Mouse (Mus musculus) lung, postnatal 4 days (tissue): ENCODE measurements at regions not wholly inside any gene's neighbourhood (a gene's known extent, or its start where the extent isn't known, plus 50 kb on each side); places are given as distances from the start of the nearest gene placed in this dataset.
A peak's percentile ranks its signal among the peaks of the same experiment; 100 is the strongest.

Experiments
- DNase-seq, 2 experiments: peaks; one replicate each; pipeline ENCODE4 v3.0.0; 2021

DNA sequence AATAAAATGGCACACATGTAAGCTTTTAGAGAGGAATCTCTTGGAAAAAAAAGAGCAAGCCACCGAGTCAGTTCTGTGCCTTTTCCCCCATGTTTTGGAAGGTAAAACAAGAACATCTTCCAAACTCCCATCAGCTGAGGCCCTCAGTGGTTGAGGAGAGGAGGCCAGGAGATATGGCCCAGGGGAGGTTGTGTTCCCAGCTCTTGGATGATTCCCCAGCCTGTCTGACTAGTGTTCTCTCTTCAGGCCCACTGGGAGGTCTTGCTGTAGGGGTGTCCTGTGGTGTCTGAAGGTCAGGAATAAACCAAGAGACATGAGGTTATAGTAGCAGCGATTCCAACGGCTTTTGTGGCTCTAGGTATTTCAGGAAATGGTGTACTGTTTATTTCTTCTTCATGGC, 643.2 kb downstream of the Rnf144a start:
- DNase-seq: no peak

DNA sequence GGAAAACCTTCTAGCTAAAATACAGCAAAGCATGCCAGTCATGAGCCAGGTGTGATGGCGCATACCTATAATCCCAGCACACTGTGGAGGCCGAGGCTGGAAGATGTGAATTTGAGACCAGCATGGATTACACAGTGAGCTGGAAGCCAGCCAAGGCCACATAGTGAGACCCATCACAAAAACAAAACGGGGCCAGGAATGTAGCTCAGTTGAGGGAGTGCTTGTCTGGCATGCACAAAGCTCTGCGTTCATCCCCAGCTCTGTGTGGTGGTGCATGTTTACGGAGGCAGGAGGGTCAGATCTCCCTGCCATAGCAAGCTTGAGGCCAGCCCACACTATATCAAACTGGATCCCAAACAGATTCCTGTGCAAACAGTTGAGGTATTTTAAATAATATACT, 646.4 kb downstream of the Rnf144a start:
- peak; percentile 21 to 43 for DNase-seq

DNA sequence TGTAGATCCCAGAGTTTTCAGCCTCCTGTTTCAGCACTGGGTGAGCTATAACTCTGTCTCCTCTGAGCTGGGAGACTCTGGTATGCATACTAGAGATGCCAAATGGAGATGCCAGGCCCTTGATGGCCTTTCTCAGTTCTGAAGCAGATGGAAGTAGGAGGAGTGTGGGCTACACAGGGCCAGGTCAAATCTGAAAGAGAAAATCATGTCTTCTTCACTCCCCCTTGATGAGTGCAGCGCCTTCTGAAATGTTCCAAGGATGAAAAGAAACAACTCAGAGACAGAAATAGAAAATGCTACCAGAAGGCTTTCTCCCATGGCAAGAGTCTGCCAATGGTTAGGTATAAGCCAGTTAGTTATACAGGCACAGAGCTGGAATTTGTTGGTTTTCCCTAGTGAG, 652.0 kb downstream of the Rnf144a start:
- no peak for DNase-seq

DNA sequence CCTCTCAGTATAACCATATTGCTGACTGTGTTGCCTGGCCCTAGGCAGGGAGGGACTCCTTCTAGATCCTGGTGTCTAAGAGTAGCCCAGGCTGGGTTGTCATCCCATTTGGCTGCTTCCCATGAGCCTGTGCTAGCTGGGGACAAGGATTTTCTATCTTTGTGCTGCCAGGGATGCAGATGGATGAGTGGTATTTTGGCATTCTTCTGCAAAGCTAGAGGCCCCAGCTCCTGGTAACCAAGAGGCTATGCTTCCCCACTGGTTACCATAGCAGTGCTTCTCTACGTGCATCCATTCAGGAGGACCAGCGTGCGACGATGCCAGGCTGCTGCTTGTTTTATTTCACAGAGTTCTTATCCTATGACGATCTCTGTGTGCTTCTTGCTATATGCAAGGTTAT, 658.0 kb downstream of the Rnf144a start:
- DNase-seq: no peak

DNA sequence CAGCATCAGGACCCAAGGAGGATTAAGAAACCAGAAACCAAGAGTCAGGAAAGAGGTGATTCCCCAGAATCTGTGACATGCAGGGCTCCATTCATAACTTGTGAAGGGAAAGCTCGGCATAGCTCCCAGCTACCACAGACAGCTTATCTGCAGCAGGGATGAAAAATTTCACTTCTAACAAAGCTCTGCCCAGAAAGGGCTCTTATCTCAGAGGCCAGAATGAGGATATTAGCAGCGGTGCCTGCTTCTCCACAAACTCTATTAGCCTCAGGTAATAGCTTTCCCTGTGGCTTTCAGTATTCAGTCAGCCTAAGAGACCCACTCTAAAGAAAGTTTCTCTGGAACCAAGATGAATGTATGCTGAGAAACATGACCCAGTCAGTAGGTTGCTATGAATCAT, 636.9 kb upstream of the Id2 start:
- no peak for DNase-seq

DNA sequence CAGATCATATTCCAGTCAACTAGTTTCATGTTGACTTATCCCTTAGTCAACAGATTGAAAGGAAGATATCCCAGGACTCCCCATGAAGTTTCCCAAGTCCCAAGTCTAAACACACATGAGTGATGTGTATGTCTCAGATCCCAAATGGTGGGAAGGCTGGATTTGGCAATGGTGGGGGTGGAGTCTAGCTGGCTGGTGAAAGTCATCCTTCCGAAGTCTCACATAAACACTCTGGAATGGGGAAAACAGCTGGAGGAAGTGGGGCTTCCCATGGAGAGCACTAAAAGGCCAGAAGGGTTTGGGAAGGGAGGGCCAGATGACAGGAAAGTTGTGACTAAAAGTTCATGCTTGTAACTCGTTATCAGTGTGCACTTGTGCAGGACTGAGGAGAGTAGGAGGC, 628.8 kb upstream of the Id2 start:
- peak; percentile 7 to 49 for DNase-seq

DNA sequence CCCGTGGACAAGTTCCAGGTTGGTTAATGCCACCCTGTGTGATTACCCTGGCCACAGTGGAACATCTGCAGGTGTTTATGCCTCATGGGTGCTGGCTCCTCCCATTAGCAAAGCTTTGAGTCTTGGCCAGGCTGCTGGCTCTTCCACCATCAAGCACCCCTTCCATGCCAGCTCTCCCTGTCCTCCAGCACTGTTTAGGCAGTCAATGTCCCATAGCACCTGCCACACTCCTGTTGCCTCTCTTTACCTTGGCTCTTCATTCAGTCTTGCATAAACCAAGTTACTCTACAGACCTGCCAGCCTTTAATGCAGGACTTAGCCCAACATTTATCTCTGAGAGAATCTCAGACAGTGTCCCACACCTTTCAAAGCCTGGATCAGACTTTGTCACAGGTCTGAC, 614.2 kb upstream of the Id2 start:
- DNase-seq: no peak

DNA sequence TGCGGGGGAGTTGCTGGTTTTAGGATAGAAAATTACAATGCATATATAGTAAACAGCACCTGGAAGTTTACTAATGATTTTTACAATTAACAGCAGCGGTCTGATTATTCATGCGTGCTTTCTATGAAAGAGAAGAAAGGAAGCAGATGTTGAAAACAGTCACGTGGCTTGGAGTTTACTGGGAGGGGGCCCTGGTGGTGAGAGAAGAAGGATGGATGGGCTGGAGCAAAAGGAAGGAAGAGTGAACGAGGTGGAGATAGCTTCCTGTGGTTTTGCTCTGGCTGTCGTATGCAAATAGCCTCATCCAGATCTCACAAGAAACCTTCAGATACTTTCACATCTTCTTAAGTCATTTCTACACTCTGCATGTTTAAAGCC, 606.1 kb upstream of the Id2 start:
- DNase-seq: no peak

DNA sequence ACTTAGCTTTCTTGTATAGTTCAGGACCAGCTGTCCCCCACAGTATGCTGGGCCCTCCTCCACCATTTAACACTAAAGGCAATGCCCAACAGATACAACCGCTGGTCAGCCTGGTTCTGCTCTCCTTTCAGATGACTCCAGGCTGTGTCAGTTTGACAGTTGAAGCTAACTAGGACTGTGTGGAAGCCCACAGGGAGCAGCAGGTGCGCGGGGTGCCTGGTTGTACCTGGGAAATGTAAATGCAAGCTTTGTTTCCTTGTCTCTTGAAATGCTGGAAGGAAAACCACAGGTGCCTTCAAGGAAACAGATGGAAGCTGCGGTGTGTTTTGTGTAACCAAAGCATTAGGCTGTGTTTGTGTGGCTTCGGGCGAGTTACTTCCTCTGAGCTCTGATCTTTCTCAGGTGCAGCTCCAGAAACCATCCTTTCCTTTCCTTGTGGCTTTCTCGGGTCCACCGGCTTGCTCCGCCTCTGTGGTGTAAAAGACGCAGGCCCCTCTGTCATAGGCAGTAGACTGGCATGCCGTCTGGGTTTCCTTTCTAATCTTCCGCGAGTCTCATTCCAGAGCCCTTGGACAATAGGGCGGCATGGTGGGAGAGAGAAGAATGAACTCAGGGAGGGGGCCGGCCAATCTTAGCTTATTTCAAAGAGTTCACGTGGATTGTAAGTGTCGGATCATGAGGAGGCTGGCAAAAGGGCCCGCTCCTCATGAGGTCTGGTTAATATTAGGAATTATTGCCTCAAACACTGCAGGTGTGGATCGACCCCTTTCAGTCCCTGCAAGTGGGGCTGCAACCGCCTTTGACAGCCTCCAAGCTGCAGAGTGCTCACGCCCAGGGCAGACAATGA, 605.5 kb upstream of the Id2 start:
- DNase-seq: no peak

DNA sequence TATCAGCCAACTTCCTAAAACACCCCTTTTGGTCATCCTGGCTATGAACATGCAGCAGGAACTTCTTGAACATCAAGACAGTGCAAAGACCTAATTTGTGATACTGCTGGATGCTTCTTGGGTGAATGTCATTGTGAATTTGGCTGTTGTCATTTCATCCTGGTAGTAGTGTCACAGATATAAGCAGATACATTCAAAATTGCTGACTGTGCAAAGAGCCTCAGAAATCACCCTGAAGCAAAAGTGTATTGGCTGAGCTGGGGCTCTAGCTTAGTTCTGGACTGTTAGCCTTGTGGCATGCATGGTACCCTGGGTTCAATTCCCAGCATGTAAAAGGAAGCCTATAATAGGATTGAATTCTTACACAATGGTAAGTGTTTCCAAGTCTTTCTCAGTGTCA, 590.1 kb upstream of the Id2 start:
- no peak for DNase-seq

DNA sequence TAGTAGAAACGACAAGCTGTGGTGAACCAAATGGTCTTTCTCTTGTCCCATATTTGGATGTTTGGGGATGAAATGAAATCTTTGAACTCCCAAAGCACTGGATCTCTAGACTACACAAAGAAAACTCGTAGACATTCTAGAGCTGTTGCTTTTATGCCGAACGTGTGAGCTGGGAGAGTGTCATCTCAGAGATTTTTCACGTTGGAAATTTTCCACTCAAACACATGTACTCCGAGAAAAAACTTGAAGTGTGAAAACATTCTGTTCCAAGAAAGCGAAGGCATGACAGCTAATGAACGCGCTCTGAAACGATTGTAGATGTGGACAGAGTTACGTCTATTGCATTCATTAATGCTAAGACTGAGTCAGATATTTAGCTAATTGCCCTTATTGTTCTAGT, 579.7 kb upstream of the Id2 start:
- DNase-seq: no peak

DNA sequence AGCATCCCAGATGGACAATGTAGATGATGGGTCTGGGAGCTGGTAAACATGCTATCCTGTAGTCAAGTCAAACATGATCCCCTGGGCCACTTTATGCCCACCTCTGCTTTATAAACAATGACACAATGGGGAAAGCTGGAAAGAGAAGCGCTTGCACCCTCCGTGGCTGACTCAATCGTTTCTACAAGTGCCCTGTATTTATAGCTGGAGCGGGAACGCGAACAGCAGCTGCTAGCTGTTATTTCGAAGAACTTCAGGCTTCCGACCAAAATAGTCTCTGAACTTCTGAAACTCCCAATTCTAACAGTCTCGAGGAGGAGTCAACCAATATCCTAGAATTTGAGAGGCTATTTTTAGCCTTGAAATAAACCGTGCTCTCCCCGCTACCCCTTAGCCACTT, 571.4 kb upstream of the Id2 start:
- DNase-seq: no peak

DNA sequence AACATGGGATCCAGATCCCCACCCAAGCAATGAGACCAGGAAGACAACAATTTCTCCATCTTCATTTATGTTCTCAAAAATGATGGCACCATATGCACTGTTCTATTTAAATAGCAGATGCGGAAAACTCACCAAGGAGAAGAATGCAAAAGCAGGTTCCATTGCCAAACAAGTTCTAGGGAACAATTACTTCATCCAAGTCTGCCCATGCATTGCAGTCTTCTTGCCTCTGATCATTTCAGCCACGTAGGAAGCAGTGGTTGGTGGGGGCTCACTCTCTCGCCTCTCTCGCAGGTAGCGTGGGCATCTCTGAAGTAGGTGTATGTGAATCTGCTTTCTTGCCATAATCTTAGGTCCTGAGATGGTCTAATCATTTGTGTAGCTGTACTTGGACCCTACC, 557.5 kb upstream of the Id2 start:
- DNase-seq: no peak

DNA sequence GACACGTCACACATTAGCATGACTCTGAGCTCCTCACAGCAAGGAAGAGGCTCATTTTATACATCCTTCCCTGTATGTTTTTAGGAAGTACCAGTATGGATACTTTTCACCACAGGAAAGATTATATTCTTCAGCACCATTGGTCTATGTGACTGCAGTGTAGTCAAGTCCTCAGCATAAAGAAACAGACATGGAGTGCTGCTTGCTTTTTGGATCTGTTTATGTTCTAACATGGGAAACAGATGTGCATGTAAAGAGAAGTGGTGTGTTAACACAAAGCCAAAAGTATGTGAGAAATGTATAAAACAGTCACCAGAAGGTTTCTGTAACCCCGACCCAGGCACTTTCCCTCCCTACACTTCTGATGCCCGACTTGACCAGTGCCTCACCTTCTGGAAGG, 553.3 kb upstream of the Id2 start:
- no peak for DNase-seq

DNA sequence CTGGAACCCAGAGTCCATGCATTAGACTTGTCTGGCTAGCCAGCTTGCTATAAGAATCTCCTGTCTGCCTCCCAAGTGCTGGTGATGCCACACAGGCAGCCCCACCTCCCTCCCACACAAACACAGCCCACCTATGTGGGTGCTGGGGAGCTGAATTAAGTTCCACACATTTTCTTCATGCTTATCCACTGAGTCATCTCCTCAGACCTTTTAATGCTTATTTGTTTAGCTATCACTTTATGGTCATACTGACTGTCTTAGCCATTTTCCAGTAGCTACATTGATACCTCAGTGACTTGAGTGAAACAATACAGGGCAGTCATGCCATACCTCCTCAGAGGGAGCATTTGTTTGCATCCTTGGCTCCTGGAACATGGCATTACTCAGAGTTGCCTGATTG, 531.1 kb upstream of the Id2 start:
- DNase-seq: no peak

DNA sequence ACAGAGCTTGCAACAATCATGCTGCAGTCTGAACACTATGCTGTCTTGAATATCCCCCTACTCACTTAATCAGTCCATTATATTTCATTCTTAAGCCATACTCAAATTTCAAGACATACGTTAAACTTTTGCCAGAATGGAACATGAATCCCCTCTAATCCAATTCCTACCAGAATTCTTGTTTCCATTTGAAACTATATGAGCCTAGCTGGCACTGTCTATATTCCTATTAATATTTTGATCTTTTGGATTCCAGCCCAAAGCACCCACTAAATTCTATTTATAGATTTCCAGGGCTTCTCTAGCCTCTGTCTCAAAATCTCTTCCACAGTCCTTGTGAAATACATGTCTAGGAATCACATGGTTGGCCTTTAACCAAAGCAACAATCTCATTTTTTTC, 528.9 kb upstream of the Id2 start:
- DNase-seq: no peak

DNA sequence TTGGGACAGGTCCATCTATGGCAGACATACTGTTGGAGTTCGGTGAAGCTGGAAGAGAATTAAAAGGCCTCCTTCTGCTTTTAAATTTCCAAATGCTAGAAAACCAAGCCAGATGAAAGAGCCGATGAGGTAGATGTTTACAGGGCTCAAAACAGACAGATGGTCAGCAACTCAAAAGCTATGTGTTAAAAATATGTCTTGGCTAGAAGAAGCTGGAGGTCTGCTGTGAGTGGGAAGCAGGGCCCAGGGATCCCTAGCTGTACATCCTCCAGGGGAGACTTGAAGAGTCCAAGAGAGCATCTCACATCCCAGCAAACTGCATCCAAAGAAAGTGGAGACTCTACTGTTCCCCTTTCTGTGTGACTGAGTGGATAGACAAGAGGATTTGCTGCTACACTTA, 526.5 kb upstream of the Id2 start:
- no peak for DNase-seq

DNA sequence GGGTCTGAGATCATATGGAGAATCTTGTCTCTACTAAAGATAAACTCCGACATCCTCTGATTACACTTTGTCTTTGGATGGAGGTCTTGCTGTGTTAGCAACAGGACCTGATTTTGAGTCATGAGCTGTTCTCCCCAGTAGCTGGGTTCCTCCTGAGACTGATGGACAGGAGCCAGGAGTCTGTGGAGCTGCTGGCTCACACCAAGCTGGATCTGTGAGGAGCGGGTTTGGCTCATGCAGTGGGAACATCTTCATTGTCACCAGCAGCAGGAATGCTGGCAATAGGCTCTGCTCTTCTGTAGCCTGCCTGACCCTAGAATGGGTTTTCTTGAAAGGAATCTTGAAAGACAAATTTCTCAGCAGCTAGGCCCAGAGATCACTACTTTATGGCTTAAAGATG, 524.2 kb upstream of the Id2 start:
- DNase-seq: peak in 1 of 2 experiments; percentile 42

DNA sequence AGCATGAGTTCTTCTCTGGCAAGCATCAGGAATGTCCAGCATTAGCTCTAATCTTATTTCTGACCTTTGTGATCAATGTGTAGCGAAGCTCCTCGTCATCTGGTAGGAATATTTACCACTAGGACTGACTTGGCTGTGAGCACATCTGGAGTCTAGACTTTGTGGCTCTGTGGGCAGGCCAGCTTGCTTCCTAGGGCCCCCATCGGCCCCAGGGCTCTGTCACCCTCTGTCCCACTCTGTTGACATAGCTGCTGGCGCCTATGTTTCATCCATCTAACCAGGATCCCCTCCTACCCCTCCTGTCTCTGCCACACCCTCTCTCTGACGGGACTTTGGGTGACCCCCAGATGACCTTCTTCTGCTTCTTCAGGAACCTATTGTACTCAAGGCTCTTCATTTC, 520.6 kb upstream of the Id2 start:
- DNase-seq: peak in 1 of 2 experiments; percentile 41

DNA sequence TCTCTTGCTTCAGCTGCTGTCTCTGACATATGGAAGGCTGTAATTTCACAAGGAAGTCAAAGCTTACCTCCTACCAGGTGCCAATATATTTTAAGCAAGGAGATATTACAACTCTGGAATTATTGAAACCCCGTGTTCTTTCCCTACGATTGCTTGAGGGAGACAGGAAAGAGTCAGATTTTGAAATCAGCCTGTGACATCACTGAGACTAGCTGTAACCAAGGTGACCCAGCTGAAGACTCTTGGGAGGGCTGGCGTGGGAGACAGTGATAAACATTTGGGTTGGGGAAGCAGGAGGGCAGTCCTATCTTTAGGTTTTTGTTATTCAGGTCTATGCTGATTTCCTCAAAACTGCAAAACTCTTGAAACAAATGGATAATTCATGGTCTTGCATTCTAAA, 518.4 kb upstream of the Id2 start:
- DNase-seq: no peak

DNA sequence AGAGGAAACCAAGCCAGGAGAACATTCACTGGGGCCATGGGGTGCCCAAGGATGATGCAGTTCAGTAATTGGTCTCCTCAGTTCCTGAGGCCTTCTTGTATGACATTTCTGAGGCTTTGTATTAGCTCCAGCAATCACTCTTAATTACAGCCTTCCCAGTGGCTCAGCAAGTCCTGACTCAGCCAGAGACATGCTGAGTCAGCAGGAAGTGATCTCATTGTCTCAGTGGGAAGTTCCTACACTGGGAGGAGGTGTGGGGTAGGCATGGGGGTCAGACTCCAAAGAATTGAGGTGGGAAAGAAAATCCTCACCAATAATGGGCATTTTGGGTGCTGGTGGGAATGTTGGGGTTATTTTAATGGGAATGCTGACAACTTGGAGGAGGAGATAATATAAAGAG, 516.5 kb upstream of the Id2 start:
- no peak for DNase-seq

DNA sequence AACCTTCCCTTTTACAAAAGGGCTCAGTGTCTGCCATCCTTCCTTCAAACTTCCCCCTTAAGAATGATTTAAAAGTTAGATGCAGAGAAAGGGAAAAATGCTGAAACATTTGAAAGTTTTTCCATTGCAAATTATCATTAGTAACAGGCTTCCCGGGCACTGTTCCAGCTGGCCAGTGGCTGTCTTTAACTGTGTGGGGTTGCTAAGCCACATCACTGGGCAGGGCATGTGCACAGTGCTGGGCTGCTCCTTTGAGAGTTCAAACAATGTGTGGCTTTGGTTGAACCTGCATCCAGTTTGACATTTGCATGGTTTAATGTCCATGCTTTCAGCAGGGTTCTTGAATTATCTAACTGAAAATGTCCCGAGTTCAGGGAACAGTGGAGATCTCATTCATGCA, 512.1 kb upstream of the Id2 start:
- peak; percentile 62 to 79 for DNase-seq

DNA sequence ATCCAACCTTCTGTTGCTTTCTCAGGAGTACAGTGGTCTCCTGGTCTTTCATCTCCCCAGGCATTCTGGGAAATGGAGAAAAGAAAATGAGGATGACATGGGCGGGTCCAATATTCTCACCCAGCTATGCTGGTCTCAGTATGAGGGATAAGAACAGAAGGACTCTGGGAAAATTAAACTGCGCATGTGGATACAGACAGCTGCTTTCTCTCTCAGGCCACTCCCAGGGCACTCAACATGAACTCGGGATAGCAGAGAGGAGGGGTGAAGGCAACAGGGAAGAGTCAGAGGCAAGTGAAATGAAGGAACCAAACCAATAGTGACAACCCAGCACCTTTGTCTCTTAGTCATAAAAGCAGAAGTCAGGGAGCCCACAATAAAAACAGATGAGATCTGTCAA, 508.5 kb upstream of the Id2 start:
- peak; percentile 8 to 26 for DNase-seq

DNA sequence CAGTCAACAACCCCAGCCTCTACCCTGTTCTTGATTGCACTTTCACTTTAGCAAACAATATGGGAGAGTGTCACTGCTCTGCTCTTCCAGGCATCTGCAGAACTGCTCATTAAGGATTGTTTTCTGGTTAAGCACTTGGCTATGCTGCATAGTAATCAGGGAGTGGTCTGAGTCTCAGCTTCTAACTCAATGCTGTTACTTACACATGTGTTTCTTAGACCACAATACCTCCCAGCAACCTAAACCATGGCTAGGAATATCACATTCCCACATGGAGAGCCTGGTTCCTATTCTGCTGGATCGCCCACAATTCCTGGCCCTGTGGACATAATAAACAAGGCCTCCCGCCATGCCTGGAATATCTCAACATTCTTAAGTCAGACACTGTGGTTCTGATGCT, 493.3 kb upstream of the Id2 start:
- DNase-seq: no peak

DNA sequence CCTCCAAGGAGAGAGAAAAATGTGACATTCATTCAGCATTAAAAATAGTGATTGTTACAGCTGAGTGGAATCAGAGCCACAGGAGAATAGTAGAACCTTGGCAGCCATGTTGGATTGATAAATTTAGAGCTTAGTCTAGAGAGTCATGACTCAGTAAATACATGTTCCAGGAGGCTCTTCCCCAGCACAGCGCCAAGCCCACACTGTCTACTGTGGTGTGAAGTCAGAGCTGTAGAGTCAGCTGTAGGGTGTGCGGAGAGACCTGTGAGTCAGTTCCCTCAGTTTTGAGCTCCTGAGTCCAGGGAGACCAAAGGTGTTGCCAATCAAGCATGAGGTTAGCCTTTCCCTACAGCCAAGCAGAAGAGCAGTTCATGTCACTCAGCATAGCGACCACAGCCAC, 488.8 kb upstream of the Id2 start:
- DNase-seq: no peak

DNA sequence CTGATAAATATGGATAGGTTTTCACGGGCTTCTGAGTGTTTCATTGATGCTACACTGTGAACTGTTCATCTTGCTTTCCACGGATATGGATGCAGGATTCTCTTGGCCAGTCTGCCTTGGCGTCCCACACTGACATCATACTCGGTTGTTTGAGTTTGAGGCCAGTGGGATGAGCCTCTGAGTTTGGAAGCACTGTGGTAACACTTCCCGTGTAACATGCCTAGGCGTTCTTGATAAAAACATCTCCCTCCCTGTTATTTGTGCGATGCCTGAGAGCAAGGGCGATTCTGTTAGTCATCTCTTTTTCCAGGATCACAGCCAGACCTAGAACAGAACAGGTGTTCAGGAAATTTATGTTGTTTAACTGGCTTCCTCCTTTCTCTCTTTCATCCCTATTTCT, 482.5 kb upstream of the Id2 start:
- DNase-seq: no peak
